Mouse (Mus musculus) kidney, postnatal 10 days (tissue): ENCODE results near the gene Prkar1b.

Experiments used
- DNase-seq: peaks from one replicate; pipeline ENCODE4 v3.0.0; 2021; ENCODE audit warnings: mixed read lengths

Gene Prkar1b

DNA sequence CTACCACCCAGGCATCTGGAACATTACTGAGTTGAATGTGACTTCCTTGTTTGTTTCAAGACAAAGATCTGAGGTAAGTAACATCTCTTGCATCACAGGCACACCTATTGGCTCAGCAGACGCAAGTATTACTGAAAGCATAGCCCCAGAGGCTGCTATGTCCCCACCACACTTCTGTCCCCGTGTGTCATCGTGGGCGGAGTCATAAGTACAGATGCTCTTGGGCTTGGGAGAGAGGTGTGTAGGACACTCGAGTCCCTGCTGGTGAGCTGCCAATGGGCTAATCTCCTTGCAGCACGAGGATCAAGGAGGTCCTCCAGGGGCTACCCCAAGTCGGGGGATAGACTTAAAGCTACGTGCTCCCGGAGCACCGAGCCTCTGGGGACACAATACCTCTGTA, 96.6 kb downstream of the Prkar1b start:
- no peak for DNase-seq

DNA sequence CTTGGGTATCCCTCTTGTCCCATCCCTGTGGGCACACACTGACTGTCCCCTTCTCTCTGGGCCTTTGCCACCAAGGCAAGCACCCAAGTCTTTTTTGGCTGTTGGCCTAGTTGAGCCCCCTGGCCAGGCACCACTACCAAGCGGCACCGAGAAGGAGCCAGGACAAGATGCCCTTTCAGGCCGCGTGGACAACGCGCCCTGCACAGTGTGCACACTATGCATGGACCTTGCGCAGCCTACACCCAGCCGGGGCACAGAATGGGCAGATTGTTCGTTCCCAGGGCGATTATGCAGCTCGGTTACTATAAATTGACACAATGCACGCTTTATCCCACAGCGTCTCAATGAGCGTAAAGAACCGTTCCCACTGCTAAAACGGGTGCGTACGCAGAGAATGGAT, 98.5 kb downstream of the Prkar1b start:
- DNase-seq, result no peak

DNA sequence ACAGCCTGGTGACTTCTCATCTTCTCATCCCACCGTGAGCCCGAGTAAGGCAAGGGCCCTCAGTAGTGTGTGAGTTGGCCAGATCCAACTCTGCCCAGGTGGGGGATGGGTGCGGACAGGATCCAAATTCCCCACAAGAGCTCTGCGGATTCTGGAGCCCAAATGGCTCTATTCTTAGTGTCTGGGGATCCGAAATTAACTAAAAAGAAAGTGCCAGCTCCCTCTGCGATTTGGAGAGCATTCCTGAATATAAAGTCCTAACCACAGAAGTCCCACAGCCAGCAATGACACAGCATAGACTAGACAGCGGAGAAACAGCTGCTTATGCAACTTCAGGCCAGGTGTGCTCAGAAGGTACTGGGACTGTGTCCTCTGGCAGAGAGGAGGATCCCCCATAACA, 100.4 kb downstream of the Prkar1b start:
- no peak for DNase-seq

DNA sequence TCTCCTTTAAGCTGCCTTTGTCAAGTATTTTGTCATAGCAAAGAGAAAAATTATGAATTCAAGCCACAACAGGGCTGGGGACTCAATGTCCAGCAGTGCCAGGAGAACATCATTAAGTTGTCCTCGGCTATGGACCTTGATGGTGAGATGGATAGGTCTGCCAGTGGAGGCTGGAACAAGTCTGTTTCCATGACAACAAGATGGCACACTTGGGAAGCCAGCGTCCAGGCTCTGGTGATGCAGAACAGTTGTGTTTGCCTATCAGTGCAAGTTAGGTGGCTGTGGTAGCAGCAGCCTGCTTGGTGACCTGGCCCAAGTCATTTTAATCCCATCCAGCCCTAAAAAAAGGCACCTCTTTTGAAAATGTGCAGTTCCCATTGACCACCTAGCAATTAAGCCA, 102.6 kb downstream of the Prkar1b start:
- DNase-seq, result no peak

DNA sequence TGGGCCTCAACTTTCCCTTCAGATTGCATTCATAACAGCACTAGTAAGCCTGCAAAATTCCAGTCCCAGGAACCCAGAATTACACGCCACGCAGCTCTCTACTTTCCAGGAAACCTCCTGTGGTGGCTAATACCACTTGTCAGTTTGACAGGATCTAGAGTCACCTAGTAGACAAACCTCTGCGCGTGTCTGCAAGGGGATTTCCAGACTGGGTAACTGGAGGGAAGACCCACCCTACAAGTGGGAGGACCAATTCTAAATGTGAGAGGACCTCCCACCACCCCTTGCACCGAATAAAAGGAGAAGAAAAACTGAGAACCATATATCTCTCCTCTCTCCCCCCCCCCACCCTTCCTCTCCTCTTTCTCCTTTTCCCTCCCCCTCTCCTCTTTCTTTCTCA, 103.2 kb downstream of the Prkar1b start:
- no peak for DNase-seq

DNA sequence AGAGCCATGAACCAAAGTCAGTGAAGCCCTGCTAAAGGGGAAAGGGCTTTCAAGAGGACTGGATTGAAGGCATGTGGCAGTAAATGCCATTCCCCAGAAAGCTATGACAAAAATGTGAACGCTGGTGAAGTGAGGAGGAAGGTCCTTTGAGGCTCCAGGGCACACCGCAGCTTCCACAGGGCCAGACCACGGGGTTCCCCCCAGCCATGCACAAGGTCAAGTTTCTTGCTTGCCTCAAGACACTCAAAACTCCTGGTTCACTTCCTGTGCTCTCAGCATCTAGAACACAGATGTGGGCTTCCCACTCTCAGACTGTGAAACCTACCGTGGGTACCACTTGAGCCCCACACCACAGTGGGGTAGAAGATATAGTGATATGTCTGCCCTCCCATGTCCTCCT, 106.3 kb downstream of the Prkar1b start:
- DNase-seq, result no peak

DNA sequence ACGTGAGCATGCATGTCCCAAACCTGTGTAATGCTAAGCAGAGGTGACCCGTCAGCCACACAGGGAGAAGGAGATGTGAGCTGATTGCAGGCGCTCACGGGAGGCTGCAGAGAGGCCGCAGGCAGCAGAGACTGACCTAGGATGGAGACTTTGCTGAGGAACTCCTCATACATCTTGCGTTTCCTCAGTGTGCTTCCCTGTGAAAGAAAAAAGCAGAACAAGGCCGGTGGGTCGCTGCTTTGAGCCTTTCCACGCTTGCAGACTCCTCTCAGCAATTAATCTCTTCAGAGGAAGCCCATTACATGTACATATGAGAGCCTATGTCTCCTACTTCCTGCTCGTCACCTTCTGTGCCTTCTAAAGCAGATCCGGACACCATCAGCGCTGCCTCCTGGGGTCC, 107.5 kb downstream of the Prkar1b start:
- DNase-seq, result no peak

DNA sequence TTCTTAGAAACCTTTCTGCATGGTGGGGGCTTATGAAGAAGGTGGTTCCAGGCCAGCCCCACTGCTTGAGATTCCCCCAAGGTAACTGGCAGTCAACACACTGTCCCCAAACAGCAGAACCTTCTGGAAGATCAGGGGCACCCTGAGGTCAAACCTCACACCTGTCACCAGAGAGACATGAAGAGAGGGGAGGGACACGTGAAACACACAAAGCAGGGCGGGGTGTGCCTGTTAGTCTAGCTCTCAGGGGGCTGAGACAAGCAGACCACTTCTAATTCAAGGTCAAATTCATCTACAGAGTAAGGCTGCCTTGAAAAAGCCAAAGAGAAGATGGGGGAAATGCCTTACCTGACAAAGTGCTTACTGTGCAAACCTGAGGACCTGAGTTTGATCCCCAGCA, 114.6 kb downstream of the Prkar1b start:
- no peak for DNase-seq

DNA sequence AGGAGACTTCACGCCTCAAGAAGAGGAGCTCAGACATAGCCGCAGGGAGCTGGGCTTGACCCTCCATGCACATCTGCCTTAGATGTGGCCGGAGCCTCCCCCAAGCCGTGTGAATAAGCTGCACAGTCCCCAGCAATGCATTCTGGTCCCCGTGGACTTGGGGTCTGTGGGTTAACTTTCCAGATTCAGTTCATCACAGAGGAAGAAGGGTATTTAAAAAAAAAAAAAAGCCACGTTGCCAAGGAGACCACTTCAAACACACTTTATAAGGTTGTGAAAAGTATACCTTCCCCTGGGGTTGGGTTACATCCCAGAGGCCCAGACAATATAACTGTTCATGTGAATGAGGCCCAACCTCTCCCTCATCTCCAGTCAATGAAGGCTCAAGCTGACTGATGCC, 115.1 kb downstream of the Prkar1b start:
- DNase-seq, result no peak

DNA sequence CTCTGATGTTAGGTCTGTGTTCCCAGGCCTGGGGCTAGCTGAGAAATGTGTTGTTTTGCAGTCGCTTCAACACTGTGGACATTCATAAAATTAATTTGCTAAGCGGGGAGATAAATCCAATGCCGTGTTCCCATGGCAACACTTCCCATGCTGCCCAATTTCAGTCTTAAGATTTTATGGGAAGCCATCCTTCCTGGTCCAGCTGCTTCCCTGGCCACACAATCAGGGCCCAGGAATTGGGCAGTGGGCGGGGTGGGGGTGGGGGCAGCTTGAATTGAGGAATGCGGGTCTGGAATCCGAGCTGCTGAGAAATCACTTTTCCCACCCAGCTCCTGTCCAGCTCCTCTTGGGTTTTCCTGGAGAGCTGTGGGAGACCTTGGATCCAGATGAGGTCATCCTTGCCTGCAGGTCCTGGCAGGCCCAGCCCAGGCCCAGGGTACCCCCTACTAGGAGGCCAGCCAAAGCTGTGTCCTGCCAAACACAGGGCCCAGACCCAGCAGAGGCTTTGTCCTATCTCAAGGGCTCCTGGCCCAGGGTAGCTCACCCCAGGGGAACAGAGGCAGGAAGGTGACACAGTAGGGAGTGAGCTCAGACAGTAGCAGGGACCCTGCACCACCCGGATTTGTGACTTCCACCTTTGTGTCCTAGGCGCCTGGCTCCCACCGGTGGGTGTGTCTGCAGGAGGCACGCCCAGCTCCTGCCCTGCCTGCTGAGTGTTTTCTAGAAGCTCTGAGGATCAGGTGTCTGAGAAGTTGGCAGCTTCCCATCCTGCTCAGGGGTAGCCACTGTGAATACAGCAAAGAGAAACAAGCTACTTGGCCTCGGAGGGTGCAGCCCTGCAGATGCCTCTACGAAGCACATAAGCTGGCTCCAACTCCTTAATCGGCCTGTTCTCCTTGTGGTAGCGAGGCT, 116.1 kb downstream of the Prkar1b start:
- DNase-seq, result peak; percentile 56

DNA sequence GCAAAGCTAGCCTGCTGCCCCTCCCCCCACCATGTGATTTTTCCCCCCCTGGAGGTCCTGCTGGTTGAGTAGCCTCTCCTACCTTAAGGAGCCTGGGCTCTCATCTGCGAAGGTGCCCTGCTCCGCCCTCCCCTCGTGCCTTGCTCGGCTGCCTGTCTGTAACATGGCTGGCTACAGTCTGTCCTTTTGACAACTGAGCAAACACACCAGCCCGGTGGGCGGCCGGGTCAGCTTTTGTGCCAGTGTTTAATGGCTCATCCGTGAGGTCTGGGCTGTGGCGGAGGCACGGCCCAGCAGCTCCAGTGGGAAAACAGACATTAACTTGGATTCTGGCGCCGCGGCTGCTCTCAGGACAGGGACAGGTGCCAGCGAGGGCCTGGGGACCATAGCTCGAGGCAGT, 122.2 kb downstream of the Prkar1b start:
- peak; percentile 75 for DNase-seq

DNA sequence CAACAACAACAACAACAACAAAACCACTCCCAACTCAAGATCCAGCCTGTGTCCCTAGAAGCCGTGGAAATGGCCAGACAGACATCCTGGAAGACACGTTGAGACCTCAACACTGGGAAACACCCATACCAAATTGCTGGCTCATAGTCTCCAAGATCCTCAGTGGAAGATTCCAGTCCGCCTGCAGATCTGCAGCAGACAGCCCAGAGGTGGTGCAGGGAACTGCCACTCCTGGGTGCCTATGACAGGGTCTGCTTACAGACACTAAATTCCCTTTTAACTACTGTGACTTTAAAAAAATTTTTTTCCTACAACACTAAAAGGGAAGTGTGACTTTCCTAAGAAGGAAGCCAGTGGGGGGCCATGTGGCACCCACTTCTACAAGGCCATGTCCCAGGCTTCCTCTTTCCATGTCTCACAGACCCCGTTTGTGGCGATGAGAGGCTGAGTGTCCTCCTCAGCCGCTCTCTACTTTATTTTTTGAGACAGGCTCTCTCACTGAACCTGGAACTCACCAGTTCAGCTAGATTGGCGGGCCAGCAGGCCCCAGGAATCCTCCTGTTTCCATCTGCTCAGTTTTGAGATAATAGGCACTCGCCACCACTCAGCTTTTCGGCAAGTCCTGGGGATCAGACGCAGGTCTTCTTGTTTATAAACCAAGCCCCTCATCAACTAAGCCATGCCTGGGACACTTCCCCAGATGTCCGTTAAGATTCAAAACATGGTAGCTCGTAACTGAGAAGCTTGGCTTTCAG, 125.3 kb downstream of the Prkar1b start:
- DNase-seq, result peak; percentile 26

DNA sequence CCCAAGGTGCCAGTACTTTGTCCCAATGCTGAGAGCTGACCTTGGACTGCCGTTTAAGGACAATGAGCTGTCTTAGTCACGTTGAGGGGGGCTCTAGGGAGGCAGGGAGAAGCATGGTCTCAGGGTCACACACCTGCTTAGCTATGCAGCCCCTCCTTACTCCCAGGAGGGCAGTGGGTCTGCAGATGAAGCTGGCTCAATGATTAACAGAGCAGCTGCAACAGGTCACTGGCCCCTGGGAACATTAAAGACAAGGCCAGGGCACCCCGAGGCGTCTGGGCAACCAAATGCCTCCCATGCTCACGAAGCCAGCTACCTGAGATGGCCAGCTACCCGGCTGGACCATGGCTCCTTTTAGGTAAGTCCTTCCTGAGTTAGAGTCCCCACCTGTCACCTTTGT, 129.2 kb downstream of the Prkar1b start:
- peak; percentile 68 for DNase-seq

DNA sequence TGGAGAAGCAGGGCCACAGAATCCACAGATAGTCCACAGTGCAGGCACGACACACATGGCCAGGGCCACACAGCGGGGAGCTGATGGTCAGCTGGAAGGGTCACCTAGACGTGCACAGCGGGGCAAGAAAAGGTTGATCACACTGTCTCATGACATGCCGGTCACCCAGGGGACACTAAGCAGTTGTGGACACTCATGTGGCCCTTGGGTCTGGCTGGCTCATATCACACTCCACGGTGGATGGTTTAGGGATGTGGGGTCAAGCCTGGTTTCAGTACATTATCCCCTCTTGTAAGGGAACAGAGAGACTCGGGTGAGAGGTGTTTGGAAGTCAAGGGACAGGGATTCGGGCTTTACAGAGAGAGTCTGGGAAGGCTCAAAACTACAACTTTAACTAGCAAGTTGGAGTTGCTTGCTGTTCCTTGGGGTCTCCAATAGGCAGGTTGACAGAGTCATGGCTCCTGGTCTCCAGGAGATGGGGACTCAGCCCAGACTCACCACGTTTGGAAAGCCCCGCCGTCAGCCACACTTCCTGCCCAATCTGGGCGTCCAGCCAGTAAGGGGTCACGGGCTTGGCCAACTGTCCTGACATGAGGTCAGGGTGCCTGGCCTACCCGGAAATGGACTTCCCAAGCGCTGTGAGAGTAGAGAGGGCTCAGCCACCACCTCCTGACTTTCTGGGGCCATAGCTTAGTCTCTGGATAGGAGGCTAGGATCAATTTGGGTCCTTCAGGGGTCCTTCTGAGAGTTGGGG, 132.3 kb downstream of the Prkar1b start:
- peak; percentile 93 for DNase-seq

DNA sequence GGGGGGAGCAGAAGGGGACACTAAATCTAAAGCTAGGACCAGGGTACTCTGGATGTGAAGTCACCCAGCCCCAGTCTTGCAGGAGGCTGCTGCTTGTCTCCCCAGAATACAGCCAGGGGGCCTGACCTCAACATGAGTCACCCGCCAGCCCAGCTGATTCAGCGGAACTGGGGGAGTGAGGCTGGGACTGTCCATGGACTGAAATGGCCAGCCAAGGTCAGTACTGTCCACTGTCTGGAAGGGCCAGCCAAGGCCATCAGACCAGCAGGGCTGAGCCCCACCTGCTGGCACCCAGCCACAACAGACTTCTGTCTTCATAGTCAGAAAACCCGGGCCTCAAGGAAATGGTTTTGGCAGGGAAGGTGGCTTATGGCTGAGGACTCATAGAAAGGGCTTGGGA, 134.7 kb downstream of the Prkar1b start:
- DNase-seq, result peak; percentile 91

DNA sequence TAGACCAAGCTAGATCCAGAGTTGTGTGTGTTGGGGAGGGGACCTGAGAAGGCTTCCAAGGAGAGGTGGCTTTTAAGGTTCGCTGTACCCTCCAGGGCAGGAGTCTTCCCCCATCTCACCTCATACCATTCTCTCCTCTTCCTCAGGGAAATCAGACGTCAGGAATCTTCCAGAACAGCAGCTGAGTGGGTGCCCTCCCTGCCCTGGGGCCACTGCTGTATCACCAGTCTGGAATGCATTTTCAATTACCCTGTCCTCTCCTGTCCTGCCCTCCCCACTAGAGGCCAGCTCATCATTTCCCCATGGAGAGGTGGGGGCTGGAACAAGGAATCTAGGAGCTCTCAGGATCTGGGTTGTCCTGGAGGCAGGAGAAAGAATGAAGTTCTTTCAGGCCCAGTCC, 139.2 kb downstream of the Prkar1b start:
- no peak for DNase-seq

DNA sequence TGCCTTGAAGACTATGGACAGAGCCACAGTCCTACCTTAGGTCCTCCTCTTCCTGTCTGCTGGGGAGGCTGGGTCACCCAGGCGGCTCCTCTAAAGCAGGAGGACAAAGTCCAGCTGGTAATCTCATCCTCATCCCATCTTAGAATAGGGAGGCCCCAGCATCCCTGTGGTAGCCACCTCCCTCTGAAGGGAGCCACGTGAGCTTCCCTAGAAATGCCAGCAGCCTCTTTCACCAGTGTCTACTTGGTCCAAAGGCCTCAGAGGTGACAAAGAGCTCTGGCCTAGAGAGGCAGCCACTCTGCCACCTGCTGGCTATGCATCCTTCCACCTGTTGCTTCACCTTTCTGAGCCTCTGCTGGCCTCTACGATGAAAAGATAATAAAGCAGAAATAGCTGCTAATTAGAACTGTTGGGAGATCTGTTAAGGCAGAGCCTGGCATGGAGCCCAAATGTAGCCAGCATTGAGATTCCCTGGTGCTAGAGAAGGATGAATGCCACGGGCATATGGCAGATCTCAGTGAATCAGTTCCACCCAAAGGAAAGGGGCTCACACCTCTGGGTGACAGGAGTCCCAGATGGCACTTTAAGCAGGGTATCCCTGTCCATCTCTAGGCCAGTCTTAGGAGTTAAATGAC, 142.5 kb downstream of the Prkar1b start:
- DNase-seq, result peak; percentile 74

DNA sequence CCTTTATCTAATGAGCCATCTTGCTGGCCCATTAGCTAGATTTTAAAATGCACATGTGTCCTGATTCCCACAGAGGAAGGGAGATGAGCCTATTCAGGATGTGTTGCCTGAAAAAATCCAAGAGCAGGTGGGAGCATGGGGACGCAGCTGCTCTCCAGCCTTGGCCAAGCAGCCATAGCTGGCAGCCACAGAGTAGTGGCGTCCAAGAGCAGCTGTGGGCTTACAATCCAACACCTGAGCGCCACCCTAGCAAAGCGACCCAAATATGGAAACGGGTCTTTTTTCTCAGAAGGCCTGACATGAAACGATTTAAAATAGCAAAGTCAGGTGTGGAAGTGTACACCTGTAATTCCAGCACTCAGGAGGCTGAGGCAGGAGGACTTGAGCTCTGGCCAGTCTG, 145.2 kb downstream of the Prkar1b start:
- DNase-seq, result no peak

DNA sequence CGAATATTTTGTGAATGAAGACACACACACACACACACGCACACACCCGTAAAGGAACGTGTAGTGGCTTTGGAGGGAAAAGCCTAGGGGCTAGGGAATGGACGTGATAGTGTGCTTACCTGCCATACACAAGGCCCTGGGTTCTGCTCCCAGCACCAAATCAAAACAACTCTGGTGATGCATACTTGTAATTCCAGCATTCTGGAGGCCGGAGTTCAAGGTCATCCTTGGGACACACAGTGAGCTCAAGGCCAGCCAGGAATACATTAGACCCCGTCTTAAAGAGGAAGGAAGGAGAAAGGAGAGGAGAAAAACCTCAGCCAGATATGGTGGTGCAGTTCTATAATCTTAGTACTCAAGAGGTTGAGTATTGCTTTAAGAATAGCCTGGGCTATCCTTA, 150.1 kb downstream of the Prkar1b start:
- no peak for DNase-seq

DNA sequence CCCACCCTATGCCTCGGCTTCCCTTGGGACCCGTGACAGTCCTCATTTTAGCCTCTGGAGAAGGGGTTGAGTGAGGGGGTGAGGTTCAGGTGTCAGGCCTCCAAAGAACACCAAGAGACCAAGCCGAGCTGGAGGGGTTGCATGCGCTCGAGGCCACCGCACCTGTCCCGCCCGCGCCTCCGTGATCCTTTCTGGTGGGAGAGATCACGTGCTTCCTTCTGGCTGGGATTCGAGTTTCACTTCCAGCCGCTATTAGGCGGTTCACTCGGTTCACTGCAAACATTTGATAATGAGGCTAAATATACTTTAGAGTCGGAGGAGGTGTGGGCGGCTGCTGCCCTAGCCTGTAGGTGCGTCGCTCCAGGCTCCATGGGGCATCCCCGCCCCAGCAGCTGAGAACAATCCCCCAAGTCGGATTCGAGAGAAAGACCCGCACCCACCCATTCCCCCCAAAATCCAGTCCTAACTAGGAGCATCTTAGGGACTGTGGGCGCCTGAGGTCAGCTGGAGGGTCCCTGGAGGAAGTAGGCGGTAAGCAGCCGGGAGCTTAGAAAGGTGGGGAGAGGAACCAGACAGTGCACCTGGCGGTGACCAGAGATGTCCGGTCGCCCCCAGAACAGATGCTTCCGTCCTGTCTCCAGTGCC, 151.7 kb downstream of the Prkar1b start:
- DNase-seq, result peak; percentile 67

DNA sequence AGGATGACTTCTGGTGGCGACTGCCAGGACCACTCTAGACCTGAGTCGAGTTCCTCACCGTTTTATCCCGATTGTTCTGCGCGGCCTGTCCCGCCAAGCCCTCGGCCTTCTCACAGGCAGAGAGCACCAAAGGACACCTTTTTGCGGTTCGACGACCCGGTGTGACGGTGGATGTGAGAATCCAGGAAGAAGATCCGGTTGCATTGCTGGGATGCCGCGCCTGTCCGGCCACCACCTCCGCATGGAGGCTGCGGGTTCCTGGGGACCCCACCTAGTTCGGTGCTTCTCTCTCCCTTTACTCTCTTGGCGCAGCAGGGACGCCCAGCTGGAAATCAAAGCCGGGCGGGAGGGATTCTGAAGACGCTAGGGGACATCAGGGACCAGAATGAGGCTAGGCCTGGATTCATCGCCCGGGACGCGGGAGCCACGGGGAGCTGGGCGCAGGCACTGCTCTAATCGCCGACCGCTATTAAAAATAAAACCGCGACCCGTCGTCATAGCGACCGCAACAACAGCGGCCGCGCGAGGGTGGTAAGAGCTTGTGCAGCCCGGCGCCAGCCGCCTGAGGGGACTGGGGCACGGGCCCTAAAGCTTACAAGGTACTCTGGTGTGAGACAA, 152.5 kb downstream of the Prkar1b start, which contains the start of gene Pdgfa:
TSS of gene Pdgfa (minus strand) at position 200 of the 618 bp plus-strand sequence.
- DNase-seq, result peak; percentile 85
